Mouse (Mus musculus): Measurements from ENCODE around the gene Il15ra. TPM values are rescaled to one million over a fixed set of nuclear protein-coding genes. Genes with fewer than 3 reads are reported as not detected.
A peak's percentile ranks its signal among the peaks of the same experiment; 100 is the strongest.

Gene Il15ra
- total RNA-seq, 2 experiments from 2014 or later = 24.7 to 26.6 TPM

DNA sequence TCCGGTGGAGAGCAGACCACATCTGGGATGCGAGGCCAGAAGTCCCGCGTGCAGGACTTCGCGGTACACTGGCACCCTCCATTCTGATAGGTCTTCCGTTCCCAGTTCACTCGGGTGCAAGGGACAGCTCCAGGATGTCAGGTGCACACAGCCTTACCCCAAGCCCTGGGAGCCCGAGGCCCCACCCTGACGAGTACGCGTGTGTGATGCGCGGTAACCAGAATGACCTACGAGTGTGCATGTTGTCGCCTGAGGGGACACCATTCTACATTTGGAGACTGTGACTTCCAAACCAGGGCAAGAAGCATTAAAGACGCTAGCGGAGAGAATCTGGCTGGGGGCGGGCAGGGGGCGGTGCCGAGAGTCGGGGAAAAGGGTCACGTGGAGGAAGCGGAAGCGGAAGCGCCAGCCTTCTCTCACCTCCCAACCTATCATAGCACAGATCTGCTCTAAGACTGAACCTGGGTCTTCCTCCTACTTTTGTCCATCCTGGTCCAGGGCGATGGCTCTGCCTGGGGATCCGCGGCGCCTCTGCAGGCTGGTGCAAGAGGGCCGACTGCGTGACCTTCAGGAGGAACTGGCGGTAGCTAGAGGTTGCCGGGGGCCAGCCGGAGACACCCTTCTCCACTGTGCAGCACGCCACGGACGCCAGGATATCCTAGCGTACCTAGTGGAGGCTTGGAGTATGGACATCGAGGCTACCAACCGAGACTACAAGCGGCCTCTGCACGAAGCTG lies 73.2 kb downstream of the Il15ra start:
- peak; percentile 87 for DNase-seq

Other genes starting within 250 kb of the Il15ra start
- gene Pfkfb3, start 151.2 kb upstream of the Il15ra start, total RNA-seq (2021) = 100 to 1,000 TPM in 1 of 2 experiments, 10 to 100 TPM in 1; 46.4 to 185 TPM
- gene Rbm17, start 101.1 kb upstream of the Il15ra start, total RNA-seq (2021) = 10 to 100 TPM; 44.1 to 55.2 TPM
- gene Gm17490, start 79.0 kb upstream of the Il15ra start, total RNA-seq (2021) = not detected
- under 1 TPM; 0.35 to 0.46 TPM for gene Il2ra, start 62.5 kb upstream of the Il15ra start, total RNA-seq (2021)
- gene Fbh1, start 72.3 kb downstream of the Il15ra start, total RNA-seq (2021) = 10 to 100 TPM; 29.9 to 30.1 TPM
- gene Ankrd16, start 72.6 kb downstream of the Il15ra start, total RNA-seq (2021) = 10 to 100 TPM; 25.1 to 25.5 TPM